Mouse (Mus musculus) limb, embryonic 12.5 days (tissue): Measurements from ENCODE around the gene 0610037L13Rik. TPM values are rescaled to one million over a fixed set of nuclear protein-coding genes. Genes with fewer than 3 reads are reported as not detected.

ENCODE experiments used
- ATAC-seq: fragments of 200-750 bp; cut with Nextera tagmentation; 2 replicates; pipeline ENCODE4 v1.8.0; 2017; ENCODE audit warnings: low read depth, moderate TSS enrichment; ENCODE audit not compliant: insufficient number of reproducible peaks, insufficient read depth, low FRiP score, low TSS enrichment
- H3K27ac ChIP-seq: fragments of 300-500 bp; sonication (generic); 2 replicates; pipeline ENCODE4 v1.5.1; 2016; ENCODE audit warnings: mild to moderate bottlenecking, moderate library complexity
- H3K27me3 ChIP-seq: fragments of 300-500 bp; sonication (generic); 2 replicates; pipeline ENCODE4 v1.6.1; 2016; ENCODE audit warnings: mild to moderate bottlenecking, moderate library complexity
- H3K36me3 ChIP-seq: fragments of 300-500 bp; sonication (generic); 2 replicates; pipeline ENCODE4 v1.6.1; 2016; ENCODE audit warnings: mild to moderate bottlenecking, moderate library complexity
- H3K4me1 ChIP-seq: fragments of 300-500 bp; sonication (generic); replicated peaks from 2 replicates; pipeline ENCODE4 v1.6.1; 2016
- H3K4me2 ChIP-seq: fragments of 300-500 bp; sonication (generic); 2 replicates; pipeline ENCODE4 v1.6.1; 2016; ENCODE audit warnings: mild to moderate bottlenecking, moderate library complexity
- H3K4me3 ChIP-seq: fragments of 300-500 bp; sonication (generic); replicated peaks from 2 replicates; pipeline ENCODE4 v1.5.1; 2016; ENCODE audit warnings: mild to moderate bottlenecking
- H3K9ac ChIP-seq: fragments of 300-500 bp; sonication (generic); replicated peaks from 2 replicates; pipeline ENCODE4 v1.6.1; 2016; ENCODE audit warnings: mild to moderate bottlenecking, moderate library complexity
- H3K9me3 ChIP-seq: fragments of 300-500 bp; sonication (generic); 2 replicates; pipeline ENCODE4 v1.6.1; 2016; ENCODE audit warnings: mild to moderate bottlenecking, moderate library complexity
- WGBS: fragments of 180-500 bp; shearing (Covaris S2); methylation state at CpG from one replicate; pipeline ENCODE4 v1.1.7; 2016; 5-methylcytosine and 5-hydroxymethylcytosine counted together
- polyA plus RNA-seq: library from polyadenylated mRNA; unstranded; fragments of >200 nt; fragmentation: Nextera tagmentation; extraction: Ambion mirVana; gene quantifications from 2 replicates; pipeline ENCODE4 v1.2.1, GENCODE M21; 2016

Gene 0610037L13Rik
- polyA plus RNA-seq: 124 and 125 TPM in 2 replicates

GRCm38 (mm10) chr4:107889731-107890432, at the start of gene 0610037L13Rik:
Gene 0610037L13Rik, plus strand, starts transcription at chr4:107889813.
- H3K4me1 ChIP-seq: peaks cover 10% of the 10 kb centered on the region
- under 1% methylated on average over 48 of the region's 48 CpGs for WGBS
- H3K9me3 ChIP-seq: no peaks in the 10 kb centered on the region
- peak within 1 kb of the TSS; percentile 81 for H3K4me2 ChIP-seq
- no peaks in the 10 kb centered on the region for H3K27me3 ChIP-seq
- H3K36me3 ChIP-seq: peaks cover 63% of the 10 kb centered on the region
- H3K9ac ChIP-seq: peak within 1 kb of the TSS; percentile 61
- peak within 1 kb of the TSS; percentile 57 for H3K4me3 ChIP-seq
- ATAC-seq: peak; percentile 91
- peak within 1 kb of the TSS; percentile 86 for H3K27ac ChIP-seq

- ATAC-seq: no peak
- Histone ChIP-seq H3K27ac (no peak overlapping the region), H3K9me3 (no peaks in the 10 kb centered on the region), H3K27me3 (peaks cover 24% of the 10 kb centered on the region), H3K4me2 (no peak overlapping the region), H3K4me1 (peaks cover 3% of the 10 kb centered on the region; the same call in 1 of the 2 replicates), H3K9ac (no peak overlapping the region), H3K4me3 (no peak overlapping the region), H3K36me3 (no peaks in the 10 kb centered on the region)
- WGBS: 91% methylated on average over 8 of the region's 8 CpGs
These were observed 45.9 kb upstream of the 0610037L13Rik start for GRCm38 (mm10) chr4:107843687-107844086.

GRCm38 (mm10) chr4:107844971-107845370, 44.6 kb upstream of the 0610037L13Rik start:
- no peaks in the 10 kb centered on the region for H3K36me3 ChIP-seq
- H3K27me3 ChIP-seq: peaks cover 24% of the 10 kb centered on the region
- no peak overlapping the region for H3K4me3 ChIP-seq
- WGBS: 4% methylated on average over 10 of the region's 10 CpGs
- H3K9me3 ChIP-seq: no peaks in the 10 kb centered on the region
- ATAC-seq: no peak
- peaks cover 3% of the 10 kb centered on the region; the same call in 1 of the 2 replicates for H3K4me1 ChIP-seq
- H3K9ac ChIP-seq: 0 out of 2 replicates have a peak overlapping the region, but pooled peaks have one; percentile 8
- H3K4me2 ChIP-seq: no peak overlapping the region
- H3K27ac ChIP-seq: no peak overlapping the region

- Histone ChIP-seq H3K36me3 (no peaks in the 10 kb centered on the region), H3K9ac (no peak overlapping the region), H3K27me3 (peaks cover 24% of the 10 kb centered on the region), H3K4me2 (0 out of 2 replicates have a peak overlapping the region, but pooled peaks have one; percentile 54), H3K27ac (no peak overlapping the region), H3K4me1 (peaks cover 7% of the 10 kb centered on the region), H3K9me3 (no peaks in the 10 kb centered on the region), H3K4me3 (no peak overlapping the region)
- WGBS: 72% methylated on average over 7 of the region's 7 CpGs
- no peak for ATAC-seq
These were observed 42.8 kb upstream of the 0610037L13Rik start for GRCm38 (mm10) chr4:107846795-107847194.

GRCm38 (mm10) chr4:107848546-107848945, 41.1 kb upstream of the 0610037L13Rik start:
- H3K27me3 ChIP-seq: peaks cover 24% of the 10 kb centered on the region
- WGBS: 84% methylated on average over 5 of the region's 5 CpGs
- no peak overlapping the region for H3K27ac ChIP-seq
- H3K9ac ChIP-seq: no peak overlapping the region
- H3K9me3 ChIP-seq: no peaks in the 10 kb centered on the region
- H3K4me3 ChIP-seq: no peak overlapping the region
- ATAC-seq: no peak
- no peaks in the 10 kb centered on the region for H3K36me3 ChIP-seq
- H3K4me2 ChIP-seq: no peak overlapping the region
- peaks cover 7% of the 10 kb centered on the region for H3K4me1 ChIP-seq

GRCm38 (mm10) chr4:107849621-107850020, 40.0 kb upstream of the 0610037L13Rik start:
- 71% methylated on average over 9 of the region's 9 CpGs for WGBS
- H3K4me3 ChIP-seq: no peak overlapping the region
- H3K36me3 ChIP-seq: no peaks in the 10 kb centered on the region
- peaks cover 24% of the 10 kb centered on the region for H3K27me3 ChIP-seq
- no peak for ATAC-seq
- H3K4me2 ChIP-seq: no peak overlapping the region
- H3K9me3 ChIP-seq: no peaks in the 10 kb centered on the region
- H3K9ac ChIP-seq: no peak overlapping the region
- no peak overlapping the region for H3K27ac ChIP-seq
- peaks cover 7% of the 10 kb centered on the region for H3K4me1 ChIP-seq

- Histone ChIP-seq H3K4me1 (peaks cover 7% of the 10 kb centered on the region), H3K27me3 (peaks cover 23% of the 10 kb centered on the region), H3K4me2 (no peak overlapping the region), H3K4me3 (no peak overlapping the region), H3K9ac (no peak overlapping the region), H3K36me3 (no peaks in the 10 kb centered on the region), H3K9me3 (no peaks in the 10 kb centered on the region), H3K27ac (no peak overlapping the region)
- no peak for ATAC-seq
- 86% methylated on average over 8 of the region's 8 CpGs for WGBS
These were observed 39.5 kb upstream of the 0610037L13Rik start for GRCm38 (mm10) chr4:107850091-107850490.

GRCm38 (mm10) chr4:107853333-107853732, 36.3 kb upstream of the 0610037L13Rik start:
- H3K27me3 ChIP-seq: no peaks in the 10 kb centered on the region; the same call in 1 of the 2 replicates
- H3K9ac ChIP-seq: no peak overlapping the region
- no peak overlapping the region for H3K4me2 ChIP-seq
- H3K36me3 ChIP-seq: peaks cover 6% of the 10 kb centered on the region; the same call in 1 of the 2 replicates
- no peak overlapping the region for H3K4me3 ChIP-seq
- ATAC-seq: no peak
- no peaks in the 10 kb centered on the region for H3K9me3 ChIP-seq
- H3K27ac ChIP-seq: no peak overlapping the region
- WGBS: 93% methylated on average over 8 of the region's 8 CpGs
- peaks cover 4% of the 10 kb centered on the region; the same call in 1 of the 2 replicates for H3K4me1 ChIP-seq

- Histone ChIP-seq H3K27ac (no peak overlapping the region), H3K27me3 (no peaks in the 10 kb centered on the region; the same call in 1 of the 2 replicates), H3K9ac (no peak overlapping the region), H3K9me3 (no peaks in the 10 kb centered on the region), H3K36me3 (peaks cover 9% of the 10 kb centered on the region; the same call in 1 of the 2 replicates), H3K4me3 (no peak overlapping the region), H3K4me1 (peaks cover 4% of the 10 kb centered on the region; the same call in 1 of the 2 replicates), H3K4me2 (no peak overlapping the region)
- WGBS: 89% methylated on average over 7 of the region's 7 CpGs
- ATAC-seq: no peak
These were observed 35.8 kb upstream of the 0610037L13Rik start for GRCm38 (mm10) chr4:107853836-107854235.

- Histone ChIP-seq H3K36me3 (peaks cover 12% of the 10 kb centered on the region; the same call in 1 of the 2 replicates), H3K4me1 (no peaks in the 10 kb centered on the region), H3K4me3 (no peak overlapping the region), H3K9me3 (no peaks in the 10 kb centered on the region), H3K27ac (no peak overlapping the region), H3K9ac (no peak overlapping the region), H3K4me2 (no peak overlapping the region), H3K27me3 (no peaks in the 10 kb centered on the region; the same call in 1 of the 2 replicates)
- no peak for ATAC-seq
- 84% methylated on average over 11 of the region's 11 CpGs for WGBS
These were observed 32.5 kb upstream of the 0610037L13Rik start for GRCm38 (mm10) chr4:107856958-107857686.

GRCm38 (mm10) chr4:107858995-107859394, 30.6 kb upstream of the 0610037L13Rik start:
- WGBS: 91% methylated on average over 7 of the region's 7 CpGs
- Histone ChIP-seq H3K4me1 (no peaks in the 10 kb centered on the region), H3K9ac (no peak overlapping the region), H3K4me2 (no peak overlapping the region), H3K4me3 (no peak overlapping the region), H3K36me3 (peaks cover 12% of the 10 kb centered on the region; the same call in 1 of the 2 replicates), H3K27me3 (no peaks in the 10 kb centered on the region), H3K9me3 (no peaks in the 10 kb centered on the region), H3K27ac (no peak overlapping the region)
- ATAC-seq: no peak
